Mouse (Mus musculus): ENCODE measurements around the gene Ap1g1. TPM values are rescaled to one million over a fixed set of nuclear protein-coding genes. Genes with fewer than 3 reads are reported as not detected.
"Not testable (repeated sequence)": the region's sequence is repeated elsewhere in the genome, so short reads cannot be mapped to it uniquely, and the experiment has no call there.

Ap1g1 gene
- polyA plus RNA-seq, 3 experiments from 2014 or later, result 30.6 to 35.3 (median 31.2) TPM

DNA sequence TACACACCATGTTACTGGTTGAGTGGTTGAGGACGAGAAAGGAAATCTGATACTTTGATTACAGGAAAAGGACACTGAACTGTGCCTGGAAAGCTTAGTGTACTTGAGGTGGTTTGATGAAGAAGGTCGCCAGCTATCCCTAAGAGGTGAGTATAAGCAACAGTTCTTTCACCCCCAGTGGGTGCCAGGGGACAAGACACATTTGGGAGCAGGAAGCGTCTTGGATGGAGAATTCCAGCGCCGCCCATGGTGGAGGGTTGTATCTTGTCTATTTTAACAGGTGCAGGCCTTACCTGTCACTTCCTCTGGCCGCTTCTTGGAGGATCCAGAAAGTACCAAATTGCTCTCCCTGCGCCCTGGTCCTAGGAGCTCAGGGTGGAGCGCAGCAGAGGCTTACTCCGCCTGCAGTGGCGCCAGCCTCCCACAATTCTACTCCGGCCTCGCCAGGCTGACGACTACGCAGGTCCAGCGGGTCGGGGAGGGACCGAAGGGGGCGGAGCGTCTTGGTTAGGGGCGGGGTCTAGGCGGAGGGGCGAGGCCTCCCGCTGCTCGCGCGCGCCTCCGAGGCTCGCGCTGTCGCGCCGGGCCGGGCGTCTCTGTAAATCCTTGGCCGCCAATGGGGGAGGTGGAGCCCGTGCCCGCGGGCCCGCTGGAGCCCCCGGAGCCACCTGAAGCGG, 89.8 kb downstream of the Ap1g1 start, which contains the start of gene Phlpp2:
Gene Phlpp2, plus strand, starts transcription at position 540 of the 677 bp plus-strand sequence.
- peak; percentile 92 for ATAC-seq

DNA sequence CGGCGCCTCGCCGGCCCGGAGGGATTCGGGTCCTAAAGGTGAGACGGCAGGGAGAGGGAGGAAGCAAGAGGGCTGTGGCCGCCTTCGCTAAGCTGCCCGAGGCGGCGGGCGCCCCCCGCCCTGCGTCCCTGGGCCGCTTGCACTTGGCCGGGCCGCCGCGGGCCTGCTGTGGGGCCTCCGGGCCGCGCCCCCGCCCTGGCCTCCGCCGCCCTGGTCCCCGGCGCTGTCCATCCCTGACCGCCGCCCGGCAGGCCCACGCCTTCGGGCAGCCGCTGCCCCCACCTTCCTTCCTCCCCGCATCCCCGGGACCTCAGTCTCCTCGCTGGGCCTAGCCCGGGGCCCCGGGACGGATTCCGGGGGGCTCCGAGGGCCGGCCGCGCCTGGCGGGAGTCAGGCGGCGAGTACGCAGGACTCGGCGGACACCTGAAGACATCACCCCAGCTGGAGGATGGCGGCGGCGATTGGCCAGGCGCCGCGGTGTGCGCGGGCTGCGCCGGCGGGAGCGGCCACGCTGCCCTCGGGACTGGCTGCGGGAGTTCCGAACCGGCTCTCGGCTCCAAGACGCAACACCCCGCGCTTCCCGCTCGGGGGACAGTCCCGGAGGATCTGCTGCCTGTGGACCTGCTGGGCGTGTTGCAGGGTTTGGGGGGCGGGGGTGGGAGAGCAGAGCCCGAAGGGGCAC, 90.5 kb downstream of the Ap1g1 start:
- peak; percentile 27 for ATAC-seq

DNA sequence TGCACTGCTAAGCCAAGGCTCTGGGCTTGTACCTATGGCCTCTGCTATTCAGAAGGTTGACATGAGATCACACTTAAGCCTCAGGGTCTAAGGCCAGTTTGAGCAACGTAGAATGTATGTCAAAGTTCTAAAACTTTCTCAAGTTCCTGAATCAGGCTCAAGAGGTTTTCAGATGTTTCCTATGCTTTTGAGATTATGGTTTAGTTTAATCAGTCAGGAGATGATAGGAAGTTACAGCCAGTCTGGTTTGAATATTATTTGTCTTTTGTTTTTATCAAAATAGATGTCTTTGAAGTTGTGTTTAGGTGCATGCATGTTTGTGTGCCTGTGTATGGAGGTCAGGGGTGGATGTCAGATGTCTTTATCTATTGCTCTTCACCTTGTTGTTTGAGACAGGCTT, 92.7 kb downstream of the Ap1g1 start:
- ATAC-seq, result no peak

DNA sequence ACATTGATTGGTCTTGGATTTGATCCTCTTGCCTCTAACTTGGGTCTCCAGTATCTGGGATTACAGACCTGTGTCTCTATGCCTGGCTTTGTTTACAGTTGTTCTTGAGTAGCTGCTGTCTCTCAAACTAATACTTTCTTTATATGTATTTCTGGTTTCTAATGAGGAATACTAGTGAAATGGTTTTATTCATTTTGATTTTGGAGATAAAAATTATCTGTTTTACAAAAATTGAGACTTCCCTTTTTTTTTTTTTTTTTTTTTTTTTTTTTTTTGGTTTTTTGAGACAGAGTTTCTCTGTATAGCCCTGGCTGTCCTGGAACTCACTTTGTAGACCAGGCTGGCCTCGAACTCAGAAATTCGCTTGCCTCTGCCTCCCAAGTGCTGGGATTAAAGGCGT, 95.4 kb downstream of the Ap1g1 start:
- not testable (repeated sequence) for ATAC-seq

DNA sequence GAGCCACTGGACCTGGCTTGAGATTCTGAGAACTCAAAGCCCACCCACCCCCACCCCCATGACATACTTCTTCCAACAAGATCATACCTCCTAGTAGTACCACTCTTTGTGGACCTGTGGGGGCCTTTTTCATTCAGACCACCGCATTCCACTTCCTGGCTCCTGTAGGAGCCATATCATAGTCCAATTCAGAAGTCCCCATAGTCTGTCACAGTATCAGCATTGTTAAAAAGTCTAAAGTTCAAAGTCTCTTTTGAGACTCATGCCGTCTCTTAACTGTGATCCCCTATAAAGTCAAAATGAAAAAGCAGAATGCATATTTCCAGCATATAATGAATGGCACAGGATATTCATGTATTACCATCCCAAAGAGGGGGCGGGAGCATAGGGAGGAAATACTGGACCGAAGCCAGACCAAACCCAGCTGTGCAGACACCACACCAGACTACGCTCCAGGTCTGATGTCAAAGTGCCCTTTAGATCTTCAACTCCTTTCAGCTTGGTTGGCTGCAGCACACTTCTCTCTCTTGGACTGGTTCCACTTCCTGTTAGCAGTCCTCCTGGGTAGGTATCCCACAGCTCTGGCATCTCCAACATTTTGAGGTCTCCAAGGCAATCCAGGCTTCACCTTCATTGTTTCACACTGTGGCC, 101.8 kb downstream of the Ap1g1 start:
- no peak for ATAC-seq

DNA sequence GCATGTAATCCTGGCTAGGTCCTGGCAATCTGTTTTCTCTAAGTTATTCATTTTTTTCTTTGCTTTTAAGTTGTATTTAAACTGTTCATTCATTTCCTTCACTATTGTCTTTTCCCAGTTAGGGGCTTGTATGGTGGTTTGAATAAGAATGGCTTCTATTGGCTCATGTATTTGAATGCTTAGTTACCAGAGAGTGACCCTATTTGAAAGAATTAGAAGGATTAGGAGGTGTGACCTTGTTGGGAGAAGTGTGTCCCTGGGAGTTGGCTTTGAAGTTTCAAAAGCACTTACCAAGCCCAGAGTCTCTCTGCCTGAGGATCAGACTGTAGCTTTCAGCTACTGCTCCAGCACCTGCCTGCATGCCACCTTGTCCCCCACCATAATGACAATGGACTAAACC, 106.9 kb downstream of the Ap1g1 start:
- ATAC-seq, result no peak

DNA sequence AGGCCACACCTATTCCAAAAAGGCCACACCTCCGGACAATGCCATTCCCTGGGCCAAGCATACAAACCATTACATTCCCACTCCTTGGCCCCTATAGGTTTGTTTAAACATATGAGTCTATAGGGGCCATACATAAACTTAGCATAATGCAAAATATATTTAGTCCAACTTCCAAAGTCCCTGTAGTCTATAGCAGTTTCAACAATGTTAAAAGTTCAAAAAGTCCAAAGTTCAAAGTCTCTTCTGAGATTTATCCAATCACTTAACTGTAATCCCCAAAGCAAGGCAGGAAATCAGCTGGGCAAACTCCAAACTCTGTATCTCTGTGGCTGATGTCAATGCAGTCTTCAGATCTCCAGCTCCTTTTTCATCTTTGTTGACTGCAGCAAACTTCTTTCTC, 110.9 kb downstream of the Ap1g1 start:
- ATAC-seq, result no peak

DNA sequence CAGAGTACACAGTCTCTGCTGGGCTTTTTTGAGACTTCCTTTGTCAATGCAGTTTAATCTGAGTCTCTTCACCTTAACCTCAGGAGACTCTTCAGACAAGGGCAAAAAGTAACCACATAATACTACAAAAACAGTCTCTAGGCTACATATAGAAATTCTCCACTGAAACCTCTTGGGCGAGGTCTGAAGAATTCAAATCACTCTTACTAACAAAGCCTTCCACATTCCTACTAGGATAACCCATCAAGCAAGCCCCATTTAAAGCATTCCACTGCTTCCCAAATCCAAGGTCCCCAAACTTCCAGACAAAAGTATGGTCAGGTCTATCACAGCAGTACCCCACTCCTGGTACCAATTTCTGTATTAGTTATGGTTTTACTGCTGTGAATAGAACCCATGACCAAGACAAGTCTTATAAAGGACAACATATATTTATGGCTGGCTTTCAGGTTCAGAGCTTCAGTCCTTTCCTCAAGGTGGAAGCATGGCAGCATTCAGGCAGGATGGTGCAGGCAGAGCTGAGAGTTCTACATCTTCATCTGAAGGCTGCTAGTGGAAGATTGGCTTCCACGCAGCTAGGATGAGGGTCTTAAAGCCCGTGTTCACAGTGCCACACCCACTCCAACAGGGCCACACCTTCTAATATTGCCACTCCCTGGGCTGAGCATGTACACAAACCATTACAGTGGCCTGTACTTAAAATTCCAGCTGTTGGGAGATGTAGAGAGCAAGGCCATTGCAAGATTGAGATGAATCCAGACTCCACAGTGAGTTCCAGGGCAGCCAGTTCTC, 112.6 kb downstream of the Ap1g1 start:
- no peak for ATAC-seq

DNA sequence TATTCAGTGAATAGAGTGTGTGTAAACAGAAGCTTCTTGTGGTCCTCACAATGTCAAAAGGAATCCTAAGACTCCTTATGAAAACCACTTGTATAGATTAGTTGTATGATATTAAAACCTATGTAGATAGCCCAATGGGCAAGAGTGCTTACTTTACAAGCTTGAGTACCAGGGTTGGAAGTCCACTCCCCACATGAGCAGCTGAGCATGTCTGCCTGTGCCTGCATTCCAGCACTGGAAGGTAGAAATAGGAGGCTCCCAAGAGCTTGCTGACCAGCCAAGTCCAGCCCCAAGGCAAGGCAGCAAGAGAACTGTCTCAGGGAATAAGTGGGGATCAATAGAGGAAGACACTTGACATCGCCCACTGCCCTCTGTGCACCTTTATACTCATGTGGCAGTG, 116.3 kb downstream of the Ap1g1 start:
- no peak for ATAC-seq

DNA sequence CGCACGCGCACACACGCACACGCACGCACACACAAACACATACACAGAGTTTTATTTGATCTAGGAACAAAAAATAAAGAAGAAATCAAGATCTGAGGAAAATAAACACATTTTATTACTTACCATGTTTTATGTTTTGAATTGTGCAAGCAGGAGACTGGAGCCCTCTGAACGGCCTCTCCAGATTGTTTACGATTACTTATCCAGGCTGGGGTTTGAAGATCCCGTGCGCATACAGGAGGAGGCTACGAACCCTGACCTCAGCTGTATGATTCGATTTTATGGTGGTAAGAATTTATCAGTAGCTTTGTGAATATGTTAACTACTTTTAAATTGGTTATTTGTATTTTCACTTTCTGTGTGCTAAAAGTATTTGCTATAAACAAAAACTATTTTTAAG, 117.0 kb downstream of the Ap1g1 start:
- ATAC-seq, result no peak

DNA sequence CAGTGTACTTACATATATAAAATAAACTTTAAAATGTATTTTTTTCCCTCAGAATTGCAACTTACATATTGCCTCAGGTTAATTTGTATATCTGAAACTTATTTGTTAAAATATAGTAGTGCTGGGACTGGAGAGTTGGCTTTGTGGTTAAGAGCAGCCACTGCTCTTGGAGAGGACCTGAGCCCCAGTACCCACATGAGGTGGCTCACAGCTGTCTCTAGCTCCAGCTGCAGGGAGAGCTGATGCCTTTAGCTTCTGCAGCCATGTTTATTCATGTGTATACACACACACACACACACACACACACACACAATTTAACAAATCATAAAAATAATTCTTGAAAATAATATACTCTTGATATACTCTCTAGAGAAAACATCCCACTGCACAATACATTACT, 124.0 kb downstream of the Ap1g1 start:
- no peak for ATAC-seq

DNA sequence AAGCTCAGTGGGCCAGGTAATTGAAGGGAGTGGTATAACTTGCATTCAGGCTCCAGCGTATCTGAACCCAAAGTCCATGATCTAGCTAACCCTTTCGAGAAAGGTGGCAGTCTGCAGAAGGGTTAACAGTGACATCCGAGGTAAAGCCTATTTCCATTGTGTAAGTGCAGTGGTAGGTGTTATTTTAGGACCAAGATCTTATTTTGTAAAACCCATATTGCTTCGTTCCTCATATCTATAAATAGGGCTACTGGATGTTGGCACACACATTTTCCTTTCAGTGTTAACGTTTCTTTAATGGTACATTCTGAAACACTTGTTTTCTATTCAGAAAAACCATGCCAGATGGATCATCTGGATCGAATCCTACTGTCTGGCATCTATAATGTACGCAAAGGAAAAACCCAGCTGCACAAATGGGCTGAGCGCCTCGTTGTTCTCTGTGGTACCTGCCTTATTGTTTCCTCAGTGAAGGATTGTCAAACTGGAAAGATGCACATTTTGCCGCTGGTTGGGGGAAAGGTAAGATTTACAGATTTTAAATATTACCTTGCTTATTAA, 125.6 kb downstream of the Ap1g1 start:
- ATAC-seq, result no peak

DNA sequence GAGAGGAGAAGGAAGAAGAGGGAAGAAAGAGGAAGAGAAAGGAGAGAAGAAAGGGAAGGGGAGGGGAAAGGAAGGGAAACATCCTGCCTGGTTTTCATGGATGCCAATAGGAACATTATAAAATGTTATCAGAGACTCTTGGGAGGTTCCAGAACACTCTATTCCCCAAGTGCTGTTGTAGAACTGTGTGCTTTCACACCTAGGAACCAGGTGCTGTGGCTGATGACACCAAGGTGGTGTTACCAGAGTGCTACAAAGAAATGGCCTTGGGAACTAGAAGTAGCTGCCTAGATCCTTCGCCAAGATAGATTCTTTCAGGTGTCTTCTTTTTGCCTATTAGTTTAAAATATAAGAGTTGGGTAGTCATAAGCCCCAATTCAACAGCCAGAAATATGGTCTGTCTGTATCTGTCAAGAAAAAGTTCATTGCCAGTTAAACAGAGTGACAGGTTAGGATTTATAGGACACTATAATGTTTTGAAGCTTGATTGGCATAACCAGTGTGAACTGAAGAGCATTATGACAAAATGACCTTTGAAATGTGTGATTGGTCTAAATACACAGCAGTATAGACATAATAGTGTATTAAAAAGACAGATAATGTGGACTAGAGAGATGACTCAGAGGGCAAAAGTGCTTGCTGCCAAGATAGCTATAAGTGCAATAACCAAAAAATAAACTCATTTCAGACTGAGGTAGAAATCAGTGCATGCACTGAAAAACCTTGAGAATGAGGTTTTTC, 126.7 kb downstream of the Ap1g1 start:
- ATAC-seq, result no peak

DNA sequence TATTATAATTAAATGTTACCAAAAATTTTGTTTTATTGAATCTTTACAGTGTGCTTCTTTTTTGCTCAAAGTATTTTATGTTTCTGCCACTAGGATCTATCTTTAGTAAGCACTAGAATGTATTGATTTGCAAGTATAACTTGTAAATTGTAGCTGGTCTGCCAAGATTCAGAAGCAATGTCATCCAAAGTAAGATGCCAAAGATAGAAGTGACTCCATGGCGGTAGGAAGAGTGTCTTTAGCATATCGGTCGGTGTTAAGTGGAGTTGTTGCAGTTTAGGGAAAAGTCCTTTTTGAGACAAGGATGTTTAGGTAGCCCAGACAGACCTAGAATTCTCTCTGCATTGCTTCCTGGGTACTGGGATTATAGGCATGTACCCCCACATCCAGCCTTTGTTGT, 128.6 kb downstream of the Ap1g1 start:
- ATAC-seq, result no peak

DNA sequence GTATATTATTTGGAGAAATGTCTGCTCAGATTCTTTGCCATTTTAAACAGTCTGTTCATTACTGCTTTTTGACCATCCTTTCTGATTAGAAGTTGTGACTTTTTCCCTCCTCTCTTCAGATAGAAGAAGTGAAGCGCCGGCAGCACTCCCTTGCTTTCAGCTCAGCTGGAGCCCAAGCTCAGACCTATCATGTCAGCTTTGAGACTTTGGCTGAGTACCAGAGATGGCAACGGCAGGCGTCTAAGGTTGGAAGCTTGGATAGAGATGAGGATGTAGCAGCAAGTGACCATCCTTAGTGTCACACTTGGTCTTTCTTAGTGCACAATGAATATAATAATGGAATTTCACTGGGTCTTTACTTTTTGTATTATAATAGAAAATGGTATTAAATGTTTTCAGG, 129.0 kb downstream of the Ap1g1 start:
- ATAC-seq, result no peak

Other genes starting within 250 kb of the Ap1g1 start
- 10 to 100 TPM; 12.1 to 13.6 (median 13.0) TPM for gene Dhx38, start 212.7 kb upstream of the Ap1g1 start, polyA plus RNA-seq (2017; shearing (Covaris generic))
- 10 to 100 TPM; 15.1 to 24.2 (median 15.5) TPM for gene Txnl4b, start 212.7 kb upstream of the Ap1g1 start, polyA plus RNA-seq (2017; shearing (Covaris generic))
- 1 to 10 TPM in 1 of 3 experiments, under 1 TPM in 1, not detected in 1; 0.40 to 1.3 TPM for gene Hp, start 199.4 kb upstream of the Ap1g1 start, polyA plus RNA-seq (2017; shearing (Covaris generic))
- 10 to 100 TPM; 21.3 to 40.7 (median 40.2) TPM for gene Dhodh, start 169.9 kb upstream of the Ap1g1 start, polyA plus RNA-seq (2017; shearing (Covaris generic))
- 1 to 10 TPM in 2 of 3 experiments, under 1 TPM in 1; 0.75 to 2.5 (median 1.6) TPM for gene Pkd1l3, start 164.0 kb upstream of the Ap1g1 start, polyA plus RNA-seq (2017; shearing (Covaris generic))
- gene Ist1, start 85.3 kb upstream of the Ap1g1 start, polyA plus RNA-seq (2017; shearing (Covaris generic)), result 100 to 1,000 TPM; 103 to 143 (median 127) TPM
- gene Zfp821, start 73.0 kb upstream of the Ap1g1 start, polyA plus RNA-seq (2017; shearing (Covaris generic)), result 1 to 10 TPM; 3.5 to 9.7 (median 6.0) TPM
- gene Atxn1l, start 40.8 kb upstream of the Ap1g1 start, polyA plus RNA-seq (2017; shearing (Covaris generic)), result 1 to 10 TPM; 3.0 to 4.6 (median 3.2) TPM
- gene Phlpp2, start 90.0 kb downstream of the Ap1g1 start, polyA plus RNA-seq (2017; shearing (Covaris generic)), result 1 to 10 TPM in 2 of 3 experiments, under 1 TPM in 1; 0.66 to 1.7 (median 1.1) TPM
- not detected for gene Marveld3, start 183.6 kb downstream of the Ap1g1 start, polyA plus RNA-seq (2017; shearing (Covaris generic))
- not detected for gene Tat, start 211.9 kb downstream of the Ap1g1 start, polyA plus RNA-seq (2017; shearing (Covaris generic))